Mouse (Mus musculus) forebrain, embryonic 16.5 days (tissue): ENCODE data around the gene Ncoa3. TPM values are rescaled to one million over a fixed set of nuclear protein-coding genes. Genes with fewer than 3 reads are reported as not detected.
"Not testable (repeated sequence)": the region's sequence is repeated elsewhere in the genome, so short reads cannot be mapped to it uniquely, and the experiment has no call there.

ENCODE experiments used
- ATAC-seq: fragments of 200-750 bp; cut with Nextera tagmentation; 2 replicates; pipeline ENCODE4 v1.8.0; 2017; ENCODE audit warnings: mild to moderate bottlenecking, moderate library complexity
- H3K27ac ChIP-seq: fragments of 300-500 bp; sonication (generic); 2 replicates; pipeline ENCODE4 v1.5.1; 2014; ENCODE audit warnings: low read length, control low read depth
- H3K27me3 ChIP-seq: fragments of 300-500 bp; sonication (generic); replicated peaks from 2 replicates; pipeline ENCODE4 v1.6.1; 2014; ENCODE audit warnings: low read length; ENCODE audit not compliant: control insufficient read depth, insufficient read depth
- H3K36me3 ChIP-seq: fragments of 300-500 bp; sonication (generic); 2 replicates; pipeline ENCODE4 v1.6.1; 2014; ENCODE audit not compliant: control insufficient read depth, insufficient read depth
- H3K4me1 ChIP-seq: fragments of 300-500 bp; sonication (generic); replicated peaks from 2 replicates; pipeline ENCODE4 v1.6.1; 2014; ENCODE audit warnings: low read length; ENCODE audit not compliant: control insufficient read depth, insufficient read depth
- H3K4me2 ChIP-seq: fragments of 300-500 bp; sonication (generic); 2 replicates; pipeline ENCODE4 v1.6.1; 2014; ENCODE audit warnings: mild to moderate bottlenecking, low read length, control low read depth
- H3K4me3 ChIP-seq: fragments of 300-500 bp; sonication (generic); replicated peaks from 2 replicates; pipeline ENCODE4 v1.5.1; 2014; ENCODE audit warnings: mild to moderate bottlenecking, low read length, control low read depth
- H3K9ac ChIP-seq: fragments of 300-500 bp; sonication (generic); replicated peaks from 2 replicates; pipeline ENCODE4 v1.6.1; 2014; ENCODE audit warnings: low read depth, low read length, control low read depth
- H3K9me3 ChIP-seq: fragments of 300-500 bp; sonication (generic); 2 replicates; pipeline ENCODE4 v1.6.1; 2016; ENCODE audit warnings: low read length; ENCODE audit not compliant: control insufficient read depth
- whole genome bisulfite sequencing: fragments of 180-500 bp; shearing (Covaris S2); extraction: QIAGEN DNeasy Blood & Tissue Kit; methylation state at CpG from one replicate; pipeline ENCODE4 v1.1.7; 2014; 5-methylcytosine and 5-hydroxymethylcytosine counted together
- polyA plus RNA-seq: library from polyadenylated mRNA; unstranded; fragments of >200 nt; fragmentation: Nextera tagmentation; extraction: Ambion mirVana; gene quantifications from 2 replicates; pipeline ENCODE4 v1.2.1, GENCODE M21; 2015

Gene Ncoa3
- polyA plus RNA-seq, 1 experiment from 2014 or later = 11.3 TPM

- no peaks in the 10 kb centered on the region for H3K9me3 ChIP-seq
- H3K36me3 ChIP-seq = no peaks in the 10 kb centered on the region
- H3K4me1 ChIP-seq = no peaks in the 10 kb centered on the region
- H3K9ac ChIP-seq = no peak overlapping the region
- 87% methylated on average over 10 of the region's 10 CpGs for WGBS
- ATAC-seq = no peak
- no peaks in the 10 kb centered on the region for H3K27me3 ChIP-seq
- H3K27ac ChIP-seq = no peak overlapping the region
- H3K4me2 ChIP-seq = no peak overlapping the region
- H3K4me3 ChIP-seq = no peak overlapping the region
Measured at GRCm38 (mm10) chr2:166082661-166083060, 90.2 kb downstream of the Ncoa3 start.

GRCm38 (mm10) chr2:166083542-166084031 is 91.2 kb downstream of the Ncoa3 start:
- H3K27me3 ChIP-seq = no peaks in the 10 kb centered on the region
- 82% methylated on average over 9 of the region's 9 CpGs for WGBS
- H3K9ac ChIP-seq = no peak overlapping the region
- H3K9me3 ChIP-seq = no peaks in the 10 kb centered on the region
- no peak overlapping the region for H3K27ac ChIP-seq
- no peak overlapping the region for H3K4me2 ChIP-seq
- no peak overlapping the region for H3K4me3 ChIP-seq
- H3K36me3 ChIP-seq = no peaks in the 10 kb centered on the region
- no peaks in the 10 kb centered on the region for H3K4me1 ChIP-seq
- ATAC-seq = no peak

GRCm38 (mm10) chr2:166084111-166084510 is 91.7 kb downstream of the Ncoa3 start:
- H3K27ac ChIP-seq = no peak overlapping the region
- no peaks in the 10 kb centered on the region for H3K36me3 ChIP-seq
- H3K27me3 ChIP-seq = no peaks in the 10 kb centered on the region
- no peak for ATAC-seq
- H3K9ac ChIP-seq = no peak overlapping the region
- no peaks in the 10 kb centered on the region for H3K4me1 ChIP-seq
- 88% methylated on average over 7 of the region's 7 CpGs for WGBS
- no peak overlapping the region for H3K4me3 ChIP-seq
- no peak overlapping the region for H3K4me2 ChIP-seq
- no peaks in the 10 kb centered on the region for H3K9me3 ChIP-seq

- WGBS = 38% methylated on average over 6 of the region's 6 CpGs
- not testable (repeated sequence) for H3K27ac ChIP-seq, ATAC-seq, H3K4me2 ChIP-seq, H3K27me3 ChIP-seq, H3K4me1 ChIP-seq, H3K4me3 ChIP-seq, H3K9me3 ChIP-seq, H3K36me3 ChIP-seq, H3K9ac ChIP-seq
Measured at GRCm38 (mm10) chr2:166084964-166085363, 92.5 kb downstream of the Ncoa3 start.

- 97% methylated on average over 10 of the region's 10 CpGs for whole genome bisulfite sequencing
- no peak overlapping the region for H3K4me3 ChIP-seq
- no peak overlapping the region for H3K9ac ChIP-seq
- no peak overlapping the region for H3K27ac ChIP-seq
- no peaks in the 10 kb centered on the region for H3K9me3 ChIP-seq
- no peak for ATAC-seq
- H3K27me3 ChIP-seq = no peaks in the 10 kb centered on the region
- H3K36me3 ChIP-seq = no peaks in the 10 kb centered on the region
- H3K4me2 ChIP-seq = no peak overlapping the region
- 0 out of 2 replicates have a peak, but pooled peaks cover 5% of the 10 kb centered on the region for H3K4me1 ChIP-seq
Measured at GRCm38 (mm10) chr2:166085780-166086179, 93.3 kb downstream of the Ncoa3 start.

GRCm38 (mm10) chr2:166086457-166087233 is 94.2 kb downstream of the Ncoa3 start:
- H3K4me1 ChIP-seq = 0 out of 2 replicates have a peak, but pooled peaks cover 5% of the 10 kb centered on the region
- H3K36me3 ChIP-seq = no peaks in the 10 kb centered on the region
- WGBS = 89% methylated on average over 29 of the region's 29 CpGs
- H3K27me3 ChIP-seq = no peaks in the 10 kb centered on the region
- H3K27ac ChIP-seq = no peak overlapping the region
- H3K4me2 ChIP-seq = no peak overlapping the region
- no peak overlapping the region for H3K4me3 ChIP-seq
- no peak for ATAC-seq
- H3K9me3 ChIP-seq = no peaks in the 10 kb centered on the region
- no peak overlapping the region for H3K9ac ChIP-seq

- 0 out of 2 replicates have a peak, but pooled peaks cover 5% of the 10 kb centered on the region for H3K4me1 ChIP-seq
- H3K27me3 ChIP-seq = no peaks in the 10 kb centered on the region
- ATAC-seq = no peak
- H3K9ac ChIP-seq = no peak overlapping the region
- no peak overlapping the region for H3K4me2 ChIP-seq
- no peaks in the 10 kb centered on the region for H3K36me3 ChIP-seq
- no peak overlapping the region for H3K27ac ChIP-seq
- H3K9me3 ChIP-seq = no peaks in the 10 kb centered on the region
- 87% methylated on average over 9 of the region's 9 CpGs for WGBS
- no peak overlapping the region for H3K4me3 ChIP-seq
Measured at GRCm38 (mm10) chr2:166088991-166089390, 96.6 kb downstream of the Ncoa3 start.

- no peaks in the 10 kb centered on the region for H3K9me3 ChIP-seq
- 50% methylated on average over 7 of the region's 7 CpGs for WGBS
- no peak overlapping the region for H3K4me2 ChIP-seq
- no peaks in the 10 kb centered on the region for H3K27me3 ChIP-seq
- no peak overlapping the region for H3K4me3 ChIP-seq
- no peak overlapping the region for H3K27ac ChIP-seq
- no peak for ATAC-seq
- H3K9ac ChIP-seq = no peak overlapping the region
- H3K4me1 ChIP-seq = 0 out of 2 replicates have a peak, but pooled peaks cover 5% of the 10 kb centered on the region
- no peaks in the 10 kb centered on the region for H3K36me3 ChIP-seq
Measured at GRCm38 (mm10) chr2:166090131-166090581, 97.7 kb downstream of the Ncoa3 start.

- H3K27ac ChIP-seq = no peak overlapping the region
- H3K4me3 ChIP-seq = no peak overlapping the region
- no peak overlapping the region for H3K9ac ChIP-seq
- no peaks in the 10 kb centered on the region for H3K27me3 ChIP-seq
- no peaks in the 10 kb centered on the region for H3K9me3 ChIP-seq
- no peaks in the 10 kb centered on the region for H3K36me3 ChIP-seq
- ATAC-seq = no peak
- H3K4me1 ChIP-seq = 0 out of 2 replicates have a peak, but pooled peaks cover 5% of the 10 kb centered on the region
- H3K4me2 ChIP-seq = no peak overlapping the region
Measured at GRCm38 (mm10) chr2:166091599-166091998, 99.2 kb downstream of the Ncoa3 start.
